Mouse (Mus musculus): ENCODE measurements around the gene Hras. TPM values are rescaled to one million over a fixed set of nuclear protein-coding genes. Genes with fewer than 3 reads are reported as not detected.

Hras gene
- total and polyA plus RNA-seq, 2 experiments from 2014 or later: 103 to 198 TPM

DNA sequence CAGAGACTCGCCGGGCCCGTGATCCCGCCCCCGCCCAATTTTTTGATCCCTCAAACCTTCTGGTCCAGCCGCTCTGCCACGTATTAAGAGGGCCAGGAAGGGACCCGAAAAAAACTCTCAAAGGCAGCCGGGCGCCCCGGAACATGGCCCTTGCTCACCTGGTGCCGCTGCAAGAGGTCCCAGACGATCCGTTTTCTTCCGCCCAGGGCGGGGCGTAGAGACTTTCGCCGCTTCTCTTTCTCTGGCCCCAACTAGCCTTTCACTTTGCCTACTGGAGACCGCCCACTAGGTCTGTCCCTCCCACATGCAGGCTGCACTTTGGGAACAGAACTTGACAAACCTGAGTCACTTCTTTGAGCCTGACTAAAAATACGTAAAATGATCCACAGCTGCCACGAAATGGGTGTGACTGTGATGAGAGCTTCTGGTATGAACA is 25.3 kb downstream of the Hras start:
- H3K27ac ChIP-seq (ENCODE audit: low read depth, low read length): peak overlapping the region; percentile 4; the same call in 1 of the 2 replicates
- WGBS: 6% methylated on average over 22 of the region's 22 CpGs

DNA sequence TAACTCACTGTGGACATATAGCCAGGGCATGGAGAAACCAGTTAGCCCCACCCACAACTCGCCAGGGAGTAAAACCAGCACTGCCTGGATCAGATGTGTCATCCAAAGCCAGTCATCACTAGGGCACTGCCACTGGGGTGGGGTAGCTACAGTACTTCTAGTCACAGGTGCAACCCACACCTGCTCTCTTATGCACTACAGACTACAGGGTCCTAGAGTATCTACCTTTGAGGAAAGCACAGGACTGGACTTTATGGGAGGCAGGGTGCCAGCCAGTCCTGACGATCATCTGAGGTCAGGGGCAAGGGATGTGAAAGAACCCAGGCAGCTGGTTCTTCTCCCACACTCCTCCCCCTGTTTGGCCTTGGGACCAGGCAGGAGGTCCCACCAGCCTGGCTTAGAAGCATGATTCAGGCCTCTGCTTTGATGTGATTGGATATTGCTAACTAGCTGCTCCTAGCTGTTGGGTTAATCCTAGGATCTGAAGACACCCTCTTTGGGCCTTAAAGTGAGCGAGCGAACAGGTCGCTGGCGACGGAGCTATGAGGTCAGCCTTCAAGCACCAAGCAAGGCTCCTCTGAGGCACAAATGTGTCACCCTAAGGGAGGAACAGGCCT is 25.8 kb downstream of the Hras start:
- DNase-seq: peak; percentile 11
- peaks cover 8% of the 10 kb centered on the region; the same call in 1 of the 2 replicates for H3K4me1 ChIP-seq (ENCODE audit: insufficient read depth)
- 24% methylated on average over 7 of the region's 7 CpGs for WGBS
- H3K9me3 ChIP-seq (ENCODE audit: low read length): no peaks in the 10 kb centered on the region
- peak overlapping the region; percentile 4; the same call in 1 of the 2 replicates for H3K27ac ChIP-seq (ENCODE audit: low read depth, low read length)
- H3K27me3 ChIP-seq (ENCODE audit: insufficient read depth, low read length): no peaks in the 10 kb centered on the region
- peaks cover 6% of the 10 kb centered on the region for H3K36me3 ChIP-seq (ENCODE audit: insufficient read depth)
- no peak for TF ChIP-seq CTCF (IDR thresholded peaks at IDR 0.05; ENCODE audit: low read depth)
- no peak for ATAC-seq
- peak overlapping the region; percentile 57 for H3K4me2 ChIP-seq (ENCODE audit: low read depth)
- peak overlapping the region; percentile 37; the same call in 1 of the 2 replicates for H3K9ac ChIP-seq
- H3K4me3 ChIP-seq (ENCODE audit: low read depth, low read length): peak overlapping the region; percentile 31

More for the DNA sequence above, 25.3 kb downstream of the Hras start:
- peak overlapping the region; percentile 57 for H3K4me2 ChIP-seq (ENCODE audit: low read depth)
- H3K9ac ChIP-seq: peak overlapping the region; percentile 37; the same call in 1 of the 2 replicates
- H3K4me1 ChIP-seq (ENCODE audit: insufficient read depth): peaks cover 8% of the 10 kb centered on the region; the same call in 1 of the 2 replicates
- ATAC-seq: no peak
- DNase-seq: no peak
- no peaks in the 10 kb centered on the region for H3K9me3 ChIP-seq (ENCODE audit: low read length)
- TF ChIP-seq CTCF (IDR thresholded peaks at IDR 0.05; ENCODE audit: low read depth): no peak
- 0 out of 2 replicates have a peak, but pooled peaks cover 3% of the 10 kb centered on the region for H3K36me3 ChIP-seq (ENCODE audit: insufficient read depth)
- no peaks in the 10 kb centered on the region for H3K27me3 ChIP-seq (ENCODE audit: insufficient read depth, low read length)
- peak overlapping the region; percentile 31 for H3K4me3 ChIP-seq (ENCODE audit: low read depth, low read length)

DNA sequence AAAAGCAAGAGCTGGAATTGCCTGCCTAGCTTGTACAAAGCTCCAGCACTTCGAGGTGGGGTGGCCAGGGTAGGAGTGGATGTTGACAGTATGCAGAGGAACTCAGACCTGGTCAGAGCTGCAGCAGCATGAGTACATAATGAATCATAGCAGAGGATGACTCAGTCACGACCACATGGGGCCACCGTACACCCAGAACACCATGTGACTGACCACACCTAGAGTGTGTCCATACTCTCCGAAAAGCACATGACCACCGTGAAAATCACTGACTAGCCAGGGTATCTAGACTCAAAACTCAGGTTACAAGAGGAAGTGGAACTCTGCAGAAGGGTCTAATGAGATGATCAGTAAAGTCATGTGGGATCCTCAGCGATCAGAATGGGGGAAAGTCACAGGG is 29.0 kb downstream of the Hras start:
- no peak for ATAC-seq
- no peak for TF ChIP-seq CTCF (IDR thresholded peaks at IDR 0.05; ENCODE audit: low read depth)
- Histone ChIP-seq H3K4me1 (ENCODE audit: insufficient read depth) (peaks cover 8% of the 10 kb centered on the region; the same call in 1 of the 2 replicates), H3K4me3 (ENCODE audit: low read depth, low read length) (no peak overlapping the region), H3K36me3 (ENCODE audit: insufficient read depth) (peaks cover 32% of the 10 kb centered on the region), H3K27me3 (ENCODE audit: insufficient read depth, low read length) (no peaks in the 10 kb centered on the region), H3K27ac (ENCODE audit: low read depth, low read length) (no peak overlapping the region), H3K9me3 (ENCODE audit: low read length) (no peaks in the 10 kb centered on the region), H3K9ac (no peak overlapping the region), H3K4me2 (ENCODE audit: low read depth) (no peak overlapping the region)
- no peak for DNase-seq
- WGBS: 93% methylated on average over 6 of the region's 6 CpGs

DNA sequence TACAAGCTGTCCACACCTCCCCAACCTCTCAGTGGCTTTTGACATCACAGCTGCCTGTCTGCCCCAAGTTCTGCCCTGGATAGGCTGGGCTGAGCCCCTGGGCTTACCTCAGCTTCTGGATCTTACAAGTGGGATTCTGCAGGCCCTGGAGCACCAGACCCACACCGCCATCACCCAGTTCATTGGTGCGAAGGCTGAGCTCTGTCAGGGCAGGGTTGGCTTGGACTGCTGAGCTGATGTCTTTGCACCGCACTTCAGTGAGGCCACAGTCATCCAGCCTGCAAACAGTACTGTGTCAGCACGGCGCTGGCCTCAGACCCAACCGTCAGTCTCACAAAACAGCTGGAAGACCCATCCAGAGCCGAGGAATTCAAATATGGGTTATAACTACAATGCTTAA is 29.4 kb downstream of the Hras start:
- no peaks in the 10 kb centered on the region for H3K9me3 ChIP-seq (ENCODE audit: low read length)

DNA sequence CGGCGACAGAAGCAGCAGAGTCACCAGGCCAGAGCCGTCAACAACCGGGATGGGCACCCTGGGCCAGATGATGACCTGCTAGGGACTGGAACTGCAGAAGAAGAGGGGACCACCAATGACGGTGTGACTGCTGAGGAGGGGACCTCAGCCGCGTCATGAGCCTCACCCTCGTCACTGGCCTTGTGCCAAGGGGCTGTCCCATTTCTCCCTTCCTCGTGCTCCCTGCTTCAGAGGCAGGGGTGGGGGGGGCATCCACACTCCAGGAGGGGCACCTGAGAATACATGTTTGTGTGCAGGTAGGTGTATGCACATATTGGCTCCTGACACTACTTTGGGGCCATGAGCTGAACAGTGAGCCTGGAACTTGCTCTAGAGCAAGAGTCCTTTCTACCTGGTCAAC is 38.4 kb downstream of the Hras start:
- WGBS: 83% methylated on average over 9 of the region's 9 CpGs
- no peak for DNase-seq
- H3K9ac ChIP-seq: no peak overlapping the region
- no peak overlapping the region for H3K4me3 ChIP-seq (ENCODE audit: low read depth, low read length)
- H3K9me3 ChIP-seq (ENCODE audit: low read length): no peaks in the 10 kb centered on the region
- H3K27ac ChIP-seq (ENCODE audit: low read depth, low read length): no peak overlapping the region
- H3K36me3 ChIP-seq (ENCODE audit: insufficient read depth): peaks cover 45% of the 10 kb centered on the region
- H3K27me3 ChIP-seq (ENCODE audit: insufficient read depth, low read length): no peaks in the 10 kb centered on the region
- TF ChIP-seq CTCF (IDR thresholded peaks at IDR 0.05; ENCODE audit: low read depth): no peak
- no peak for ATAC-seq
- H3K4me2 ChIP-seq (ENCODE audit: low read depth): no peak overlapping the region
- no peaks in the 10 kb centered on the region for H3K4me1 ChIP-seq (ENCODE audit: insufficient read depth)

More for the DNA sequence above, 29.4 kb downstream of the Hras start:
- Histone ChIP-seq H3K4me3 (ENCODE audit: low read depth, low read length) (no peak overlapping the region), H3K4me1 (ENCODE audit: insufficient read depth) (peaks cover 8% of the 10 kb centered on the region; the same call in 1 of the 2 replicates), H3K36me3 (ENCODE audit: insufficient read depth) (peaks cover 32% of the 10 kb centered on the region), H3K27me3 (ENCODE audit: insufficient read depth, low read length) (no peaks in the 10 kb centered on the region), H3K9ac (no peak overlapping the region), H3K27ac (ENCODE audit: low read depth, low read length) (no peak overlapping the region), H3K4me2 (ENCODE audit: low read depth) (no peak overlapping the region)
- no peak for ATAC-seq
- no peak for TF ChIP-seq CTCF (IDR thresholded peaks at IDR 0.05; ENCODE audit: low read depth)
- DNase-seq: no peak
- 93% methylated on average over 7 of the region's 7 CpGs for WGBS

DNA sequence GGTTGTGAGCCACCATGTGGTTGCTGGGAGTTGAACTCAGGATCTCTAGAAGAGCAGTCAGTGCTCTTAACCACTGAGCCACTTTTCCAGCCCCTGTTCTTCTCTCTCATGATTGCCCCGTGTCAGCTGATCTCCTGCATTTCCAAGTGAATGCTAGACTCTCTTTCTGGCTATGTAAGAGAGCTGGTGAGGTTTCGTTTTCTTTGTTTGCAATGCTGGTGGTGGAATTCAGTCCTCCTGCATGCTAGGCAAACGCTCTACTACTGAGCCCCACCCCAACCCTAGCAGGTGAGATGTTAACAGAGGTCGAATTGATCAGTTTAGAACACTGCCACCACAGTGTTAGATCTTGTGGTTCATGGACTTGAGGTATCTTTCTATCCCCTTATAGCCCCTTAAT is 45.2 kb downstream of the Hras start:
- peaks cover 33% of the 10 kb centered on the region for H3K36me3 ChIP-seq (ENCODE audit: insufficient read depth)
- WGBS: 76% methylated on average over 4 of the region's 4 CpGs
- no peak overlapping the region for H3K4me2 ChIP-seq (ENCODE audit: low read depth)
- no peak for TF ChIP-seq CTCF (IDR thresholded peaks at IDR 0.05; ENCODE audit: low read depth)
- no peak overlapping the region for H3K4me3 ChIP-seq (ENCODE audit: low read depth, low read length)
- no peak for DNase-seq
- H3K9ac ChIP-seq: no peak overlapping the region
- H3K27me3 ChIP-seq (ENCODE audit: insufficient read depth, low read length): no peaks in the 10 kb centered on the region
- no peak overlapping the region for H3K27ac ChIP-seq (ENCODE audit: low read depth, low read length)
- no peak for ATAC-seq
- H3K9me3 ChIP-seq (ENCODE audit: low read length): no peaks in the 10 kb centered on the region
- H3K4me1 ChIP-seq (ENCODE audit: insufficient read depth): no peaks in the 10 kb centered on the region

DNA sequence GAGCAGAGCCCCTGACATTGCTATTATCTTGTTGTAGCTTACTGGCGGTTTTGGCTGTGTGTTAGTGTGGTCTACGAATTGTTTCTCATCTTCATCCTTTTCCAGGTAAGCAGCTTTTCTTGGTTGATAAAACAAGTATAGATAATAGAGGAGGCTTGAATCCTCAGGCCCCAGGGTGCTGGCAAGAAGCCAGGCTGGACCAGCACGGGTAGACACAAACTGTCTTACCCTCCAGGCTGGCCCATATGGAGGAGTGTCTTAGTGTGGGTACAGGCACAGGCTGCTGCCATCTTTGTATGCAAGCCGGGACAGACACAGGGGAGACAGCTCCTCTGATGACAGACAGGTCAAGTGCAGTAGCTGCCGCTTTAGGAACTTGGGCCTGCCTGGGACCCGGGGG is 46.8 kb downstream of the Hras start:
- no peak for TF ChIP-seq CTCF (IDR thresholded peaks at IDR 0.05; ENCODE audit: low read depth)

More for the DNA sequence above, 46.8 kb downstream of the Hras start:
- Histone ChIP-seq H3K27me3 (ENCODE audit: insufficient read depth, low read length) (no peaks in the 10 kb centered on the region), H3K36me3 (ENCODE audit: insufficient read depth) (peaks cover 25% of the 10 kb centered on the region), H3K4me2 (ENCODE audit: low read depth) (no peak overlapping the region), H3K9me3 (ENCODE audit: low read length) (no peaks in the 10 kb centered on the region), H3K9ac (no peak overlapping the region), H3K4me1 (ENCODE audit: insufficient read depth) (no peaks in the 10 kb centered on the region), H3K27ac (ENCODE audit: low read depth, low read length) (no peak overlapping the region), H3K4me3 (ENCODE audit: low read depth, low read length) (no peak overlapping the region)
- no peak for ATAC-seq
- 70% methylated on average over 6 of the region's 6 CpGs for WGBS
- DNase-seq: no peak
